Mouse (Mus musculus): ENCODE results near the gene Lta.
"Not testable (repeated sequence)": the region's sequence is repeated elsewhere in the genome, so short reads cannot be mapped to it uniquely, and the experiment has no call there.

Gene Lta

DNA sequence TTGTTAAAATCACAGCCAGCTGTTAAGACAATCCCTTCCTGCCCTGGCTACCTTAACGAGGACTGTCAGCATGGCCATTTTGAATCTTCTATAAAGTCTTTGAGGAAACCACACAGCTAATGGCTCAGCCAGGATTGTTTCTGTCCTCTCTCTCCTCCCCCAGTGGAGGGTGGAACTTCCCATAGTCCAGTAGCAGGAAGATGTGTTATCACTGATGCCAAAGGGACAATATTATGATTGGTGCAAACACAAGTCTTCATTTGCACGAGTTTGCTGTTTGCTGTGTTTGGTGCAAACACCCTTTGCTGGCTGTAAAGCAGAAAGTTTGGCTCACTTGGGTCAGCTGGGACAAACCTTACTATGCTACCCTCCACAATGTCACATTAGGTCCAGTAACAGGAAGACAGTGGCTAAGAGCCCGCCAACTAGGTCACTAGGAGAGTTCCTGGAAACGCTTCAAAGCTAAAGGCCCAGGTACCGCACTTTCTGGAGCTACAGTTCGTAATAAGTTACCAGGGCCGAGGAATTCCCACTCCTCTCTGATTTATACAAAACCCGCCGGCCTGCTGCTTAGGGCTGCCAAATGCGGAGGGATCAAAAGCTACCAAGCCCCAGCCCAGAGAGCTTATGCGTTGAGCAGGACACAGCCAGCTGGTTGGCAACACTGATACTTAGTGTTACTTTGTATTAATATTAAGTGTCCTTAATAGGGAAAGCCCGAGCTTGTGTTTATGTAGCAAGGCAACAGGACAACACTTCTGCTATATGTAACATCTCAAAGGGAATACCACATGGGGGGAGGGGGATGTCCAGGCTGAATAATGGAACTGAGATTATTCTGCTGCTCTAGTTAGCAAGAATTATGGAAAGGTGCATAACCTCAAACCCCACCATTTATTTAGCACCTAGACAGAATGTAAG is 35.5 kb upstream of the Lta start:
- no peak for DNase-seq (ENCODE audit: inconsistent ontology term)

DNA sequence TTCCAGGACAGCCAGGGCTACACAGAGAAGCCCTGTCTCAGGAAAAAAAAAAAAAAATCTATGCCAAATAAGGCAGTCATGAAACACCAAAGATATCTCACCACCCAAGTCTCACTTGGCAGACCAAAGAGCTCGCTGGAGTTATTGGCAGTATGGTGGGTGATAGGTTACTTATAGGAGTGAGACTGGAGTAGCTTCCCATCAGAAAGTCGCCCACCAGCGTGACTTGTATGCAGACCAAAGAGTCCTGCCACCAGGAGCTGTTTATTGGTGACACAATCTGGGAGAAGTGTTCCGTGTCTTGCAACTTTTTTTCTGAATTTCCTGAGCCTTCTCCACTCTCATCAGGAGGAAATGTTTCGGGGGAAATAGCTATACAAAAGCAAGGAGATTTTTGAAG is 34.5 kb upstream of the Lta start:
- DNase-seq (ENCODE audit: inconsistent ontology term) = no peak

DNA sequence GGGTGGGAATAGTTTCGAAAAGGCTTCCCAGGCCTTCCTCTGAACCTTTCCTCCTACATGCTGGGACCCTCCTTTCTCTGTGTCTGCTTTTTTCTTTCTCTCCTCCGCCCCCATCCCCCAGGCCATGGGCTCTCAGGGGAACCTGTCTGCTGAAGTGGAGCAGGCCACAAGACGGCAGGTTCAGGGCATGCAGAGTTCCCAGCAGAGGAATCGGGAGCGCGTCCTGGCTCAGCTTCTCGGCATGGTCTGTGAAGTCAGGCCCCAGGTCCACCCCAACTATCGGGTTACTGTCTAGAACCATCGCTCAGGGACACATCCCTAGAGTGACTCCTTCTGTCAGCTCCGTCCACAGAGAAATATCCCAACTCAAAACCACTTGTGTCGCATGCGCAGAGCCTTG is 32.4 kb upstream of the Lta start:
- no peak for DNase-seq (ENCODE audit: inconsistent ontology term)

DNA sequence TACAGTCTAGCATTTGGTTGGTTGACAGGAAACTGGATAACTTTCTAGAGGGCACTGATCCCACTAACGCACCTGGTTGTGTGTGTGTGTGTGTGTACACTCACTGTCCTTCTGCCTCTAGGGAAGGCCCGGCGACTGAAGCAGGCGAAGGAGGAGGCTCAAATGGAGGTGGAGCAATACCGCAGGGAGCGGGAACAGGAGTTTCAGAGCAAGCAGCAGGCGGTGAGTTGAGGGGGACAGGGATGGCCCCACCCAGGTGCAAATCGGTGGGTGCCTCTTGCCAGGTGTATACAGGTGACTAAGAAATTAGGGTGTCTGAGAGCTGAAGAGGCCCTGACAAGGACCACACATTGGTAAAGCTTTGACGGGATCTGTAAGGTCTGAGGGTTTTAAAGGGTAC is 31.8 kb upstream of the Lta start:
- DNase-seq (ENCODE audit: inconsistent ontology term) = no peak

DNA sequence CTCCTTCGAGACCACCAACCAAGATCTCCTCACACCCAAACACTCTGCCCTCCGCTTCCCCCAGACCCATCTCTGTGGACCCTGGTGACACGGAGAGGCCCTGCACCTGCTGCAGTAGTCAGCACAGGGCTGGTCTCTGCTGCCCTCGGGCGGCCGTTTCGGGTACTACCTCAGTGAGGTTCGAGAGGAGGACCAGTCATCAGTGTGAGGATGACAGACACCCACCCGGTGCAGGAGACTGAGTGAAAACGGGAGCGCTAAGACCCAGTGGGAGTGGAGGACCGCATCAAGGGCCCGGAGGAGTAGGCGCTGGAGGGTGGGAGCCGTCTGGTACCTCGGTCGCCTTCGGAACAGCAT is 31.2 kb upstream of the Lta start:
- peak; percentile 91 for DNase-seq (ENCODE audit: inconsistent ontology term)

DNA sequence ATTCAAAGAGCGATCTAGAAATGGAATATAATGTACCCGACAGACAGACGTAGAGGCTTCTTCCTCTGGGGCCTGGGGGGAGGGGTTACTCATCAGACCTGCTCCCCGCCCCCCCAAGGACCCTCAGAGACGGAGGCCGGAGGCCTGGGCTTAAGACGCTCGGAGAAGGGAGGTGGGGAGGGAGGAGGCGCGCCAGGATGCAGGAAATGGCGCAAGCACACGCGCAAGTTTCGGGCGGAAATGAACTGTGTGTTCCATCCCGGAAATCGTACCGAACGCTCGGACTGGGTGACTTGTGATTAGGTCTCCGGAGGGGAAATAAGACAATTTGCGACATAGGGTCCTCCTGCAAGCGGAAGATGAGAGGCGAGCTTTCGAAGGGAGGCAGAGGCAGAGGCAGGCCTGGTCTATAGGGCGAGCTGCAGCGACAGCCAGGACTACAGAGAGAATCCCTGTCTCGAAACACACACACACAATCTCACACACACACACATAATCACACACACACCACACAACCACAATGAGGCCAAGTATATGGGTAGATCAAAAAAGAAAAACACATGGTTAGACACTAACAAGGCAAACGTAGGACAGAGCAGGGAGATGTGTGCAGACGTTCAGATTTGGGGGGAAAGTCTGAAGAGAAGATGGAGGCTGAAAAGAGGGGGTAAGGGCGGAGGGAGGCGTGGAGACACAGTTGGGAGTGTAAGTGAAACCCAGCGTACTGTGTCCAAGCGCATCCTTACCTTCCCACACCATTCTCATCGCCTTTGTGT is 30.7 kb upstream of the Lta start, which contains the start of gene Nfkbil1:
Nfkbil1 (minus strand) TSS at position 179 of the 776 bp plus-strand sequence.
- peak; percentile 92 for DNase-seq (ENCODE audit: inconsistent ontology term)

DNA sequence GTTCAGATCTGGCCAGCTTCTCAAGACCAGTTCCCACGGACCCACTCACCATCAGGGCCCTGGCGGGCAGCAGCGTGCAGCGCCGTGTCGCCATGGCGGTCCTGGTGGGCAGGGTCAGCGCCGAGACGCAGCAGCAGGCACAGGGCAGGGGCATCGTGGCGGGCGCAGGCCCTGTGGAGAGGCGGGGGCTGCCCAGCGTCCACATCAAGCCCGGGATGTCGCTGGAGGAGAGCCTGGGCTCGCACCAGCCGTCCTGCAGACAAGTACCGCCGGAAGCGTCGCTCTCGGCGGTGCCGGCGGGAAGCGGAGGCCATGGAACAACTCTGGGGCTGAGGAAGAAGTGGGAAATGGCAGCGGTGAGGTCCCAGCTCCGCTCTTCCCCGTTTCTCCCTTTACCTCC is 29.8 kb upstream of the Lta start:
- peak; percentile 40 for DNase-seq (ENCODE audit: inconsistent ontology term)

DNA sequence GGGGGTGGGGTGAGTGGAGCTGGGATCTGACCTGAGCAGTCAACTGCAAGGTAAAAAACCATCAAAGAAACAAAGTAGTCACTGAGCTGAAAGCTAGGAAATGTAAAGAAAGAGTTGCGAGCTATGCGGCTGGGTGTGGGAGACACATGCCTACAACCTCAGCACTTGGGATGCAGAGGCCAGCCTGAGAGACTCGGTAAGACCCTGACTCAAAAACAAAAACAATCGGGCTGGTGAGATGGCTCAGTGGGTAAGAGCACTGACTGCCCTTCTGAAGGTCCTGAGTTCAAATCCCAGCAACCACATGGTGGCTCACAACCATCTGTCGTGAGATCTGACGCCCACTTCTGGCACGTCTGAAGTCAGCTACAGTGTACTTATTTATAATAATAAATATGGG is 28.9 kb upstream of the Lta start:
- DNase-seq (ENCODE audit: inconsistent ontology term) = not testable (repeated sequence)

DNA sequence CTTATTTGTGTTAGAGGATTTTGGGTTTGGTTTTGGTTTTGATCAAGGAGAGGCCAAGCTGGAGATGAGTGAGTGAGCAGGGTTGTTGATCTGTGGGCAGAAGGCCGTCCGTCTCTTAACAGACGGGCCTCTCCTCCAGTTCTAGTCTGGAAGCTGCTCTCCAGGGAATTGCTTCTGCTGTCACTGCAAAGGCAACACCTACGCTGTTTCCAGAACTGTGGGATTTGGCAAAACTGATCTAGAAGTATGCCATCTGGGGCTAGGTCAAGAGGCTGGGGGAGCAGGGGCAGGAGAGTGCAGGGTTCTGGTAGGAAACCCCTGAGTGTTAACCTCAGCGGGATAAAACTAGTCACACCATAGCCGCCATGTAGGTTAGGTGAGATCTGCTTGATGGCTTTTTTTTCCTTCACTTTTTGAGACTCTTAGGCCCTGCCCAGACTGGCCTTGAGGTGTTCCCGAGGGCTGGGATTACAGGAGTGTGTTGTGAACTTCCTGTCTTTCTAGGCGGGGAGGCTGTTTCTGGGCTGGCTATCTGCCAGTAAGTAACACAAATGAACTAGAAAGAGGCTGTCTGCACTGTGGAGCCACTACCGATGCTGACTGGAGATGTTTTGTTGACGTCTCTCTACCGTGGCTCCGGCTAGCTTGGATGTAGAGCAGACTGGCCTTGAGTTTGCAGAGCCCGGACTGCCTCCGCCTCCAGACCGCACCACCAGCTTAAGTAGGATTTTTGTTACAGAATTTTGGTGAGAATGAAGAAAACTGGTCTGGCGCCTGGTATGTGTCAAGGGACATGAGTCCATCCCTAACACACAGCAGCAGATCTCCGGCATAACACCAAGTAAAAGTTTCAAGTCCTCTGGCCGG is 28.2 kb upstream of the Lta start, which contains the start of gene Atp6v1g2:
Atp6v1g2 (plus strand) TSS at position 547 of the 867 bp plus-strand sequence.
- DNase-seq (ENCODE audit: inconsistent ontology term) = no peak

DNA sequence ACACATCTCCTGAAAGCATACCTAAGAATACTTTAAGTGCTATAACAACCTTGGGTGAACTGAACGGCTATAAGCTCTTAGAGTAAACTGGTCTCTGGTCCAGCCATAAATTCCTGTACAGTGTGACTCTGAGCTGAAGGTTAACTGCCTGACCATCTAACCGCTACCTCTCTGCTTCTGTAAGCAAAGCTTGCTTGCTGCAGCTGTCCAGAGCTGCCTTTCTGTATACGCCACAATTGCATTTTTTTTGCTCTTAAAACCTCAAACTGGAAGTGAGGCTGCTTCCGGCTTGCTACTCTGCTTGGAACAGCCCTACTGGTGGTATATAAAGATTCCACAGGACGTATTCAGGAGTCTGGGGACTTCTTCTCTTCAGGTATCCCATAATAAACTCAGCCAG is 27.5 kb upstream of the Lta start:
- no peak for DNase-seq (ENCODE audit: inconsistent ontology term)

DNA sequence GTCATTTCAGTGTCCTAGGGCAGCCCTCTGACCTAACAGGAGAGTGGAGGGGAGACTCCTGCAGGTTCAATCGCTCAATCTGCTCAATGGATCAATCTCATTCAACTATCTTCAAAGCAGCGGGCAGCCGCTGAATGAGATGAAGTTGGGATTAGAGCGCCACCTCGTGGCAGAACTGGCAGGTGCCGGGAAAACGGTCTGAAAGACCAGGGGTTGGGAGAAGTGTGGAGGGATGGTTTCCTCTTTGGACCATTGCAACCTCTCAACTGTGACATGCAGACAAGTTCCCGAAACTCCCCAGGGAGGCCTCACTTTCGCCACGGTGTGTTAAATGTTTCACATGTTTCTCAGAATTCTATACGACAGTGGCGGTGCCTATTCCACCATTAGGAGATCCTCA is 26.9 kb upstream of the Lta start:
- peak; percentile 60 for DNase-seq (ENCODE audit: inconsistent ontology term)

DNA sequence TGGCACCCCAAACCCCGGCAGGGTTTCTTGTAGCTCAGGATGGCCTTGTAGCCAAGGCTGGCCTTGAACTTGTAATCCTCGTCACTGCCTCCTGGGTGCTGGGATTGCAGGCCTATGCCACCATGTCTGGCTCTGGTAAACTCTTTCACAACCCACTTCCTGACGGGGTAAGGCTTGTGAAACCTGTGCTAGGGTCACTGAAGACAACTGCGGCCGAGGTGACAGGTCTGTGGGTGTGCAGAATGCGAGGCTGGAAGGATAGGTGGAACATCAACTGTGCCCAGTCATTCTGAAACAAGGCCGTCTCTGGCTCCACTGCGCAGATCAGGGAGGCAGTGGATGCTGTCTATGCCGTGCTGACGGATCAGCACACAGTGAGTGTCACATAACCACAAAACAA is 25.9 kb upstream of the Lta start:
- DNase-seq (ENCODE audit: inconsistent ontology term) = no peak

DNA sequence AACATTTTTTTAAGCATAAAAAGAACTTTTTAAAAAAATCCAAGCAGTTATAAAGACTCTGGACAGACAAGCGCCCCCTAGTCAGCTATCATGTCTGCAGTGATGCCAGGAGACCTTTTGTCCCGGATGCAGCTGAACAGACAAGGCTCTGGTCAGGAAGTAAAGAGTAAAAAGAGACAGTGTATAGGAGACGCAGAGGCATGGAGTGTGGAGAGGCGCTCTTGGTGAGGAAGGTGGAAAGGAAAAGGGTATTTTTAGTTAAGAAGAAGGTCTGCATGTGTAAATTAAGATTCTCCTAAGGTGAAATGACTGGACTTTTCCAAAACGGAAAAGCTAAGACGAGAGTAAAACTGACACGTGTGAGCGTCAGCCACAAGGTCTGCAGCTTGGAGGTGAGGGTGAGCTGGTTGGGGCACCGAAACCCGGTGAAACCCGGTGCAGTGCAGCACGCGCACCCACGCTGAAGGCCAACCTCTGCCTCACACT is 21.5 kb upstream of the Lta start:
- DNase-seq (ENCODE audit: inconsistent ontology term) = no peak

DNA sequence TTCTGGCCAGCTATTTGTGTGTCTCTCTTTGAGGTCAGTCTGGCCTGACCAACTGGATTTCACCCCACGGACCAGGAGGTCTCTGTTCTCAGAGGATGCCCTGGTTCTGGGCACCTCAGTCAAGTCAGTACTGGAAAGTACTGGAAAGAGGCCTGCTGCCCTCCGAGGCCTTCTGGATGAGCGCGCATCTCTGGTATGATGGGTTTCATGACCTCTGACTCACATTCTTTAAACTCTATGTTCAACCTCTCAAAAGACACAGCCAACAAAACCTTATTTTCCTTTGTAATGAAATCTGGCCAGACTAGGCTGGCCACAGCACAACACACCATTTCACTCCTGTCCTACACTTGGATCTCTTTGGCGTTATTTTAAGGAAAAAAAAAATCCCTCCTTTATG is 20.3 kb upstream of the Lta start:
- DNase-seq (ENCODE audit: inconsistent ontology term) = peak; percentile 65

DNA sequence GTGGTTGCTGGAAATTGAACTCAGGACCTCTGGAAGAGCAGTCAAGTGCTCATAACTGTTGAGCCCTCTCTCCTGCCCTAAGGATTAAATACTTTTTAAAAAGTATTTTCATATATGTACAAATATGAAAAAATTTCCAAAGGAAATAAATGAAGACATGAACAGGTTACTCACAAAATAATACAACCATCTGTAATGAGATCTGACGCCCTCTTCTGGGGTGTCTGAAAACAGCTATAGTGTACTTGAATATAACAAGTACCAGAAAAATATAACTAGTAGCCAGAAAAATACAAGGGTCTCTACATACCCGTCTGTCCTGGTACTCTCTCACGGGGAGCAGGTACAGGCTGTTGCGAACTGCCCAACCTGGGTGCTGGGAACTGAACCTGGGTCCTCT is 19.5 kb upstream of the Lta start:
- DNase-seq (ENCODE audit: inconsistent ontology term) = no peak

DNA sequence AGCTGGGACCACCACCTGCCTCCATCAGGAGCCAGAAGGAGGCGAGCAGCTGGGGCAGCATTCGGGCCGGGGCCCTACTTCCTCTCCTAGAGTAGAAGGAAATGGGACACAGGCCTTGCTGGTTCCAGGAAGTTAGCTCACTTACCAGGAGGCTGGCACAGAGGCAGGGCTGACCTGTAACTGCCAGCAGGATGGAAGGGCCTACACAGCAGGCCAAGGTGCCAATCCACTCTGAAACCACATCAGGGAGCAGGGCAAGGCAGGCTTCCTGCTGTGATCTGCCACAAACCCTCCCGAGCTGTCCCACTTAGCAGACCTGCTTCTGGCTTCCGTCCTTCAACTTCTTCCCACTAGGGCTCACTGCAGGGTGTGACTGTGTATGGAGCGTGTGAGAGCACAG is 17.1 kb upstream of the Lta start:
- DNase-seq (ENCODE audit: inconsistent ontology term) = no peak

DNA sequence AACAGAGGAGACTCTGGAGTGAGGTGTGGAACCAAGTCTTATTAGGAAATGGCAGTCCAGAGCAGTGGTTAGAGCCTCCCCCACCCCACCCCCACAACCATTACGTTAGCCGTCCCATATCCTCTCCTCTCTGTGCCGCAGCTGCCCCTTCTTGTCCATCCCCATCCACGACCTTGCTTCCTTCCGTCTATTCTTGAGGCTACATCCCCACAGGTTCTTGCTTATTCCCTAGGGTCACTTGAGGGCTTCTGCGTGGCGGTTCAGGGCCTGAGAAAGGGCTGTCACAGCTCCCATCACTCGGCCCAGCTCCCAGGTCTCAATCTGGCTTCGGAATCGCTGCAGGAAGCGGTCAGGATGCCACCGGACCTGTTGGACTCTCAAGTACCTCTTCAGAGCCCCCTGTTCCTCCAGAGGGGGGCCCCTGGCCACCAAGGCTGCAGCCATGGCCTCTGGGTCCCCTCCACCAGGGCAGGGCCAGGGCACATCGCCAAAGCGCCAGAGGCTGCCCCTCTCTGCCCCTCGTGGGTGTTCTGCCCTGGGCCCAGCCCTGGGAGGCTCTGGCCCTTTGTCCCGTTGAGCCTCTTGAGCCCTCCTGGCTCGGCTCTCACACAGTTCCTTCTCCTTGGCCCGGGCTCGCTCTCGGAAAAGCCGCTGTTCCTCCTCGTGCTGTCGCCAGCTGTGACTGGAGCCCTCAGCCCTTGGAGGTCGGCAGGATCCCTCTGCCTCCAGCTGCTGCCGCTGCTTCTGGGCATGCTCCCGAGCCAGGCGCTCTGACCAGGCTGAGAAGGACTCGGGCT is 15.2 kb upstream of the Lta start, which contains the start of gene Gm16181:
Gm16181 (plus strand) TSS at position 679 of the 797 bp plus-strand sequence.
- no peak for DNase-seq (ENCODE audit: inconsistent ontology term)

DNA sequence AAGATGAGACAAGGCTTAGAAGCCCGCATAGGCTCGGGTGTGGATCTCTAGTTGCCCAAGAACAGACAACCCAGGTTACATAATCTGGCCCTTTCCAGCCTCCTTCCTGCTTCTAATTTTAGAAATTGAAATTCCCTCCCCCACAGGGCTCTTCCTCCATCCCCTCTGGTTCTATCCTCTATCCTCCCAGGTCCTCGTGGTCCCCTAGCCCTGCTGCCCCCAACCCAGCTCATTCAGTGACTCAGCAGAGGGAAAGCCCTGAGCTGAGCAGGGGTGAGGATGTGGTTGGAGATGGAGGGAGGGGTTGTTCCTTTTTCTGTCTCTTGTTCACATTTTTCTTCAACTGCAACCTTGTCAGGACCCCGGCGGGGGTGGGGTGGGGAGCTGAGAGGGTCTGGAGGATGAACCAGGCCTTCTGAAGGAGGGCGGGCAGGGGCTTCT is 14.5 kb upstream of the Lta start:
- no peak for DNase-seq (ENCODE audit: inconsistent ontology term)

DNA sequence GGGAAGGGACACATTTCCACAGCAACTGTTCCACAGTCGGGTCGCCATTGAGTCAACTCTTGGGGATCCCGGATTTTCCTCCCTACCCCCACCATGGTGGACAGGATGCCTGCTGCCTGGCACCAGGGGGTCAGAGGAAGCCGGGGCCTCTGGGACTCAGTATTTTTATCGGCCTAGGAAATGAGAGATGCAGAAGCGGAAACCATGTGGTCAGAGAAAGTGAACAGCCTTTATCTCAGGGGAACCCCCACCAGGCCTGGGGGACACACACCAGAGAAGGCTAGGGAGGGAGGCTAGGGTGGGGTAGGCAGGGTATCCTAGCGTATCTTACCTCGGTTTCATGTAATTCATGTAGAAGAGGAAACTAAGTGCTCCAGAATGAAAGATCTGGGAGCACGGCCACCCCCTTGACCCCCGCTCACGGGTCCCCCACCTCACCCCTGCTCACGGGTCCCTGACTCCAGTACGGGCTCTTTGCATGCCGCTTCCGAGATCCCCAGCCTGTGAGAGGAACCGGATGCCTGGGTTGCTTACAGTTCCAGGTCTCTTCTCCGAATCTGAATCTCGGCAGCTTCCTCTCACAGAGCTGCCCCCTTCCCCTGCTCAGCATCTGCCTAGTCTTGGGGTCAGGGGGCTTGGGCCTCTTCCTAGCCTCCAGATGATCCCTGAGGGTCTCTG is 13.5 kb upstream of the Lta start:
- DNase-seq (ENCODE audit: inconsistent ontology term) = no peak

DNA sequence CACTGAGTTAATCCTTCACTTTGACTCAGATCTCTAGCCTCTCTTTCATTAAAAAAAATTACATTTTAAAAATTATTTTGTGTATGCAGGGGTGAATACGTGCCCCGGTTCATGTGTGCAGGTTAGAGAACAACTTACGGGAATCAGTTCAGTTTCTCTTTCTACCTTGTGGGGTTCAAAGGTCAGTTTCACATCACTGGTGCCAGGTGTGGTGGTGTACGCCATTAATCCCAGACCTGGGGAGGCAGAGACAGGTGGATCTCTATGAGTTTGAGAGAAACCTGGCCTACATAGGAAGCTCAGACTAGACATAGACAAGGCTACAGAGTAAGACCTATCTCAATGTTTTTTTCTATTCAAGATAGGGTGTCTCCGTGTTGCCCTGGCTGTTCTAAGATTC is 7.9 kb upstream of the Lta start:
- no peak for DNase-seq (ENCODE audit: inconsistent ontology term)
